Mouse (Mus musculus) neural tube, embryonic 13.5 days (tissue): ENCODE results near the gene Aatk. TPM values are rescaled to one million over a fixed set of nuclear protein-coding genes. Genes with fewer than 3 reads are reported as not detected.
A peak's percentile ranks its signal among the peaks of the same experiment; 100 is the strongest.

Experiments
- ATAC-seq: fragments of 200-750 bp; cut with Nextera tagmentation; 2 replicates; pipeline ENCODE4 v1.8.0; 2017; ENCODE audit warnings: low read depth, mild to moderate bottlenecking, moderate TSS enrichment, moderate library complexity
- H3K27ac ChIP-seq: fragments of 300-500 bp; sonication (generic); replicated peaks from 2 replicates; pipeline ENCODE4 v1.5.1; 2015; ENCODE audit warnings: moderate library complexity, mild to moderate bottlenecking, inconsistent platforms
- H3K27me3 ChIP-seq: fragments of 300-500 bp; sonication (generic); 2 replicates; pipeline ENCODE4 v1.6.1; 2015; ENCODE audit warnings: mild to moderate bottlenecking, inconsistent platforms
- H3K36me3 ChIP-seq: fragments of 300-500 bp; sonication (generic); 2 replicates; pipeline ENCODE4 v1.6.1; 2015; ENCODE audit warnings: mild to moderate bottlenecking, inconsistent platforms
- H3K4me1 ChIP-seq: fragments of 300-500 bp; sonication (generic); replicated peaks from 2 replicates; pipeline ENCODE4 v1.6.1; 2015; ENCODE audit warnings: inconsistent platforms
- H3K4me2 ChIP-seq: fragments of 300-500 bp; sonication (generic); 2 replicates; pipeline ENCODE4 v1.6.1; 2015; ENCODE audit warnings: inconsistent platforms, mild to moderate bottlenecking, moderate library complexity
- H3K4me3 ChIP-seq: fragments of 300-500 bp; sonication (generic); 2 replicates; pipeline ENCODE4 v1.5.1; 2015; ENCODE audit warnings: mild to moderate bottlenecking, inconsistent platforms
- H3K9ac ChIP-seq: fragments of 300-500 bp; sonication (generic); 2 replicates; pipeline ENCODE4 v1.6.1; 2015; ENCODE audit warnings: moderate library complexity, mild to moderate bottlenecking, inconsistent platforms
- H3K9me3 ChIP-seq: fragments of 300-500 bp; sonication (generic); 2 replicates; pipeline ENCODE4 v1.6.1; 2016; ENCODE audit warnings: inconsistent platforms
- WGBS: fragments of 180-500 bp; shearing (Covaris S2); methylation state at CpG from one replicate; pipeline ENCODE4 v1.1.7; 2015; 5-methylcytosine and 5-hydroxymethylcytosine counted together
- polyA plus RNA-seq: library from polyadenylated mRNA; unstranded; fragments of >200 nt; fragmentation: Nextera tagmentation; extraction: Ambion mirVana; gene quantifications from 2 replicates; pipeline ENCODE4 v1.2.1, GENCODE M21; 2015

Aatk gene
- polyA plus RNA-seq, 1 experiment from 2014 or later = 34.2 TPM

DNA sequence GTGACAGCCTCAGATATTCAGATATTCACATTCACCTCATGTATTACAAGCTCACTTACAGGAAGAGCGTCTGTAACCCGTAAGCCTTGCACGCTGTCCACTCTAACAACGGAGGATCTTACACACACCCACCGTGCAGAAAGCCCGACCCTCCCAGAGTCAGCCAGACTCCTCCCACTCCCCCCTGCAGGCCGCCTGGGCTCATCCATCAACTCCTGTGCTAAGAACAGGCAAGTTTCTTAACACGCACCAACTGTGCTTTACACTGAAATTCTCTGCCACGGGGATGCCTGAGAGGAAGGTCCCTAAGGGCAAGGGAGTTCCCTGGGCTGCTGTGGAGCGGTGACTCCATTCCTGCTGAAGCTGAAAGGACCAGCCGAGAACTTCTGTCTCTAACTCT, 22.3 kb upstream of the Aatk start:
- no peak overlapping the region for H3K4me3 ChIP-seq
- no peak overlapping the region for H3K27ac ChIP-seq
- peaks cover 8% of the 10 kb centered on the region for H3K4me1 ChIP-seq
- H3K9me3 ChIP-seq = no peaks in the 10 kb centered on the region
- H3K9ac ChIP-seq = no peak overlapping the region
- no peaks in the 10 kb centered on the region for H3K27me3 ChIP-seq
- no peak for ATAC-seq
- no peak overlapping the region for H3K4me2 ChIP-seq
- peaks cover 91% of the 10 kb centered on the region for H3K36me3 ChIP-seq
- WGBS = 18% methylated on average over 11 of the region's 11 CpGs

DNA sequence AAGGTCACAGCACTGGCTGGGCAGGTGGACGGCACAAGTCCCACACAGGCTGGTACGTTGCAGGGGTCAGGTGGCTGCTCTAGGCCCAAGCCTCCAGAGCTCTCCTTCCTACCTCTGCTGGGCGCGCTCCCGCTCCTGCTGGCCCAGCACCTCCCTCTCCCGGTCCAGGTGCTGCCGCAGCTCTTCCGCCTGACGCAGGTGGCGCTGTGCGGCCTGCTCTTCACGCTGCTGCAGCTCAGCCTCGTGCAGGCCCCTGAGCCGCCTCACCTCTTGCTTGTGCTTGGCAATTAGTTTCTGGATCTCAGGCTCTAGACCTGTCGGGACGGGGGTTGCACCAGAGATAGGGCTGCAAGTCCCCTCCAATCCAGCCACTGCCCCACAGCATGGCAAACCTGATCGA, 20.9 kb upstream of the Aatk start:
- no peak for ATAC-seq
- no peak overlapping the region for H3K4me2 ChIP-seq
- no peak overlapping the region for H3K27ac ChIP-seq
- H3K9me3 ChIP-seq = no peaks in the 10 kb centered on the region
- no peaks in the 10 kb centered on the region for H3K27me3 ChIP-seq
- peaks cover 93% of the 10 kb centered on the region for H3K36me3 ChIP-seq
- no peak overlapping the region for H3K9ac ChIP-seq
- H3K4me3 ChIP-seq = no peak overlapping the region
- WGBS = 57% methylated on average over 17 of the region's 17 CpGs
- peaks cover 8% of the 10 kb centered on the region for H3K4me1 ChIP-seq

DNA sequence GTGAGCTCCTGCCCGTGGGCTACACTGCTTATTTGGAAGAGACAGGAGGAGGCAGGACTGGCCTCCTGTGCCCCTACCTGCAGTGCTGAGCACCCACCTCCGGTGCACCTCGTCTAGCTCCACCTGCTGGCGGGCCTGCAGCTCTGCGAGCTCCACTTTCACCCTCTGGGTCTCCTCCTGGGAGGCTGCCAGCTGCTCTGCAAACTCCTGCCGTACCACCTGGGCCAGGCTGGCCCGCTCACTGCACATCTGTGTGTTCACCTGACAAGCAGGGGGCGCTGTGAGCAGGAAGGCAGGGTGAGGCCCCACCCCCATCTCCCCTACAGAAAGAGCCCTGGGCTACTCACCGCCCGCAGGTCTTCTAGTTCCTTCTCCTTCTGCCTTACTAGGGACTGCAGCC, 18.3 kb upstream of the Aatk start:
- Histone ChIP-seq H3K4me2 (no peak overlapping the region), H3K4me1 (peaks cover 8% of the 10 kb centered on the region), H3K9me3 (no peaks in the 10 kb centered on the region), H3K36me3 (peaks cover 69% of the 10 kb centered on the region), H3K27me3 (no peaks in the 10 kb centered on the region), H3K27ac (no peak overlapping the region), H3K4me3 (no peak overlapping the region), H3K9ac (no peak overlapping the region)
- ATAC-seq = no peak; the same call in 1 of the 2 replicates
- WGBS = 33% methylated on average over 10 of the region's 10 CpGs

DNA sequence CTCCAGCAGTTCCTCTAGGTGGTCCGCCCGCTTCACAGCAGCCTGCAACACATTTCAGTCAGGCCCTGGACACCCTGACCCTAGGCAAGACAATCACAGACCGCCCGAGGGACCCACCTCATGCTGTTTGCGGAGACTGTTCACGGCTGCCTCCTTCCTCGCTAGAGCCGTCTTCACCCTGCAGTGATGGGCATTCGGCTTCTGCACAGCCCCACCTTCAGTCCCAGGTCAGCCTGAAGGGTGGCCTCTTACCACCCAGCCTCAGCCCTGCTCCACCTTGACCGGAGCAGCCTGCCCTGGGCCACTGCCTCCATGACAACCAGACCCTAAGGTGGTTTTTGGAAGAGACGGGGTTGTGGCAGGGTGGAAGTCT, 17.7 kb upstream of the Aatk start:
- no peaks in the 10 kb centered on the region for H3K27me3 ChIP-seq
- peaks cover 63% of the 10 kb centered on the region for H3K36me3 ChIP-seq
- H3K4me2 ChIP-seq = no peak overlapping the region
- no peak for ATAC-seq
- no peak overlapping the region for H3K9ac ChIP-seq
- no peaks in the 10 kb centered on the region for H3K9me3 ChIP-seq
- H3K27ac ChIP-seq = no peak overlapping the region
- WGBS = 89% methylated on average over 11 of the region's 11 CpGs
- peaks cover 6% of the 10 kb centered on the region for H3K4me1 ChIP-seq
- H3K4me3 ChIP-seq = no peak overlapping the region

DNA sequence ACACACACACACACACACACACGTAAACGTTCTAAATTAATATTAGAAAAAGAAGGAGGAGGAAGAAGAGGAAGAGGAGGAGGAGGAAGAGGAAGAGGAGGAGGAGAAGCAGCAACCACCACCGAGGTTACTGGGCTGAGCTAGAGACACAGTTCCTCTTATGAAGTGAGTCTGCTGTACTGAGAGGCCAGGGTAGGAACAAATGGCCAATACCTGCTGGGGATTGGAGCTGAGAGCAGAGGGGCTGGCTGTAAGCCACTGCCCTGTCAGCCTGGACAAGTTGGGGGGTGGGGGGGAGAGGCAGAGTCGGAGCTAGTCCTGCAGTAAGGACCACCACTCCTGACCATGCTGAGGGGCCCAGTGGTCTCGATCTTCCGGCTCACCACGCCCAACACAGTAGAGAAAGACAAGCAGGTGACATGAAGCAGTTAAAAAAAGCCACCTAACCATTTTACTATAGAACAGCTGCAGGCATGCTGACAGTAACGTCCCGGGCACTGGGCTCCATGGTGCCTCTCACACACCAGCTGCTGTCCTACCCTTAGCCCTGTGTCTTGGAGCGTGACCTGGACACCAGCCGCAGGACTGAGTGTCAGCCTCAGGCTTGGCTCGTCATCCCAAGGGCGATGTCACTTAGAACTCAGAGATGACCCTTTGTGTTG, 17.2 kb upstream of the Aatk start:
- no peaks in the 10 kb centered on the region for H3K9me3 ChIP-seq
- H3K36me3 ChIP-seq = peaks cover 59% of the 10 kb centered on the region
- H3K4me2 ChIP-seq = no peak overlapping the region
- no peak overlapping the region for H3K4me3 ChIP-seq
- no peak overlapping the region for H3K27ac ChIP-seq
- no peaks in the 10 kb centered on the region for H3K27me3 ChIP-seq
- WGBS = 82% methylated on average over 13 of the region's 13 CpGs
- H3K4me1 ChIP-seq = peaks cover 1% of the 10 kb centered on the region; the same call in 1 of the 2 replicates
- ATAC-seq = no peak
- no peak overlapping the region for H3K9ac ChIP-seq

DNA sequence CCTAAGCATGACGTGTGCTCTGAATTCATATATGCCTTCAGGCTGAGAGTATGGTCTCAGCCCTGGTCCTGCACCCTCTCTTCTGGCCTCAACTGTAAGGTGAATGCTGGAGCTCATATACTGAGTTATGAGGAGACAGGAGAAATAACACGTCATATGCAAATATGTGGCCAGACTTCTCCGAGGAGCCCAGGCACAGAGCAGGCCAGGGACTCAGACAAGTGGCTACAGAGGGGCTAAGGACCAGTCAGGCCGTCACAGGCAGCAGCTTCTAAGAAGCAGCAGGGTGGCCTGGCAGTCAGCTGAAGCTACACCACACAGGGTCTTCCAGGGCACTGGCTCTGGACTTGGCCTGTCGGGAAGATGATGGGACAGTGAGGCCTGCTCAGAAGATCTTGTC, 16.4 kb upstream of the Aatk start:
- Histone ChIP-seq H3K9ac (no peak overlapping the region), H3K4me1 (no peaks in the 10 kb centered on the region), H3K4me2 (no peak overlapping the region), H3K36me3 (peaks cover 54% of the 10 kb centered on the region), H3K27ac (no peak overlapping the region), H3K4me3 (no peak overlapping the region), H3K9me3 (no peaks in the 10 kb centered on the region), H3K27me3 (no peaks in the 10 kb centered on the region)
- ATAC-seq = no peak
- 77% methylated on average over 5 of the region's 5 CpGs for WGBS

DNA sequence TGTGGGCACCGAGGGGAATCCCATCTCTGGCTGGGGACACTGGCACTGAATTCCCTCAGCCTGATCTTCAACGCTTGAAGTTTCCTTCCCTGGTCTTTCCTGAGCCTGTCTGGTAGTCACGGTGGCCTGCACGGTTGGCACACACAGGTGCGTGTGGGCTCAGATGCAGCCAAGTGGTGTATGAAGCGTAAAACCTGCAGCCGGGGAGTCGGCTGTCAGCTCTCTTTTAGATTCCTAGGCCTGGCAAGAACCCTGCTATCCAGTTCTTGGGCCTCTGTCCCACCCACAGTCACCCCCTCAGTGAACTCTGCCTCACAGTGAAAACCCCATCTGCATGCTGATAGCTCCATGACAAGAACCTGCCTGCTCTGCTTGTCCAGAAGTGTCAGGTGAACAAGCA, 13.7 kb upstream of the Aatk start:
- no peaks in the 10 kb centered on the region for H3K4me1 ChIP-seq
- 84% methylated on average over 8 of the region's 8 CpGs for WGBS
- H3K4me3 ChIP-seq = no peak overlapping the region
- no peak overlapping the region for H3K9ac ChIP-seq
- no peak overlapping the region for H3K27ac ChIP-seq
- no peak overlapping the region for H3K4me2 ChIP-seq
- H3K36me3 ChIP-seq = peaks cover 29% of the 10 kb centered on the region
- no peak for ATAC-seq
- no peaks in the 10 kb centered on the region for H3K9me3 ChIP-seq
- no peaks in the 10 kb centered on the region for H3K27me3 ChIP-seq

DNA sequence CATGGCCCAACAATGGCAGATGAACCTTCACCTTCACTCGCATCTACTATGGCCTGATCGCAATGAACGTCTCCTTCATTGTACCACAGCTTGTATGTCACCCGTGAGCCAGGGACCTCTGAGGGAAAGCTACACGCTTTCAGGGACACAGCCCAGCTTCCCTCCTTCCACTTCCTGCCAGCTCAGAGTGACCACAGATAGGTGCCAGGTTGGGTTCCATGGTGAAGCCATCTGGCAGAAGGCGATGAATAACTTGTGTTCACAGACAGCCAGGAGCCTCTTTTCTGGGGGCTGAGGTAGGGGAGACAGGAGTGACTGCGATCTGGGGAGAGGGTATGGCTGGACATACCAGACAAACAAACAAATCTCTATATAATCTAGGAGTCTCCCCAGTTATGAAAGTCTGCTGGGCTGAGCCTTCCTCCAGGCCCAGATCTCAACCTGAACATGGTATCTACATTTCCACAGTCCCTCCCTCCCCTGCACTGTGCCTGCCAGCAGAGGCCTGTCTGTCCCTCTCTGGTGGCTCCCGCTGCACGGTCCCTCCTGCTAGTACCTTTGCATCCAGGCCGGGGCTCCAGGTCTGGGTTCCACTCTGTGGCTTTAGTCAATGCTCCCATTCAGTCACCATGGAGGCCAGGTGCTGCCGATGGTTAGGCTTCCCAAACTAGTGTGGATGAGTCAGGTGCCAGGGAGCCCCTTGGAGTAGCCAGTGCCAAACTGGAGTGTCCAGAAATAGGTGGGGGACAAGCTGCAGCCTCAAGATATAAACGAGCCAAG, 9.2 kb upstream of the Aatk start:
- Histone ChIP-seq H3K36me3 (no peaks in the 10 kb centered on the region), H3K9ac (no peak overlapping the region), H3K4me1 (peaks cover 10% of the 10 kb centered on the region; the same call in 1 of the 2 replicates), H3K4me3 (no peak overlapping the region), H3K27me3 (no peaks in the 10 kb centered on the region), H3K9me3 (no peaks in the 10 kb centered on the region), H3K27ac (no peak overlapping the region), H3K4me2 (no peak overlapping the region)
- WGBS = 87% methylated on average over 12 of the region's 12 CpGs
- no peak for ATAC-seq

DNA sequence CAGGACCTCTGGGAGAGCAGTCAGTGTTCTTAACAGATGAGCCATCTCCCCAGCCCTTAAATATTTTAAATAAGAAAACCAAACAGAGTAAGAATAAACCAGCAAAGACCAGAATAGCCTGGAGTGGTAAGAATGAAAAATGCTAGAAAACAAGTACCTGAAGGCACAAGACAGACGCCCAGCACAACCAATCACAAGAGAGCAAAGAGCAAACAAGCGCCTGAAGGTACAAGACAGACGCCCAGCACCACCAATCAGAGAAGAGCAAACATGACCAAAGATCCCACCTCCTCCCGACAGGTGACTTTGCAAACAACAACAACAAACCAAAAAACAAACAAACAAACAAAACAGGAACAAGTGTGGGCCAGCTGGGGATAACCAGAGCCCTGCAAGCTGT, 6.9 kb upstream of the Aatk start:
- ATAC-seq = no peak
- no peak overlapping the region for H3K4me3 ChIP-seq
- WGBS = 82% methylated on average over 4 of the region's 4 CpGs
- peaks cover 17% of the 10 kb centered on the region for H3K4me1 ChIP-seq
- no peak overlapping the region for H3K27ac ChIP-seq
- H3K9me3 ChIP-seq = no peaks in the 10 kb centered on the region
- no peaks in the 10 kb centered on the region for H3K36me3 ChIP-seq
- peaks cover 10% of the 10 kb centered on the region for H3K27me3 ChIP-seq
- no peak overlapping the region for H3K9ac ChIP-seq
- no peak overlapping the region for H3K4me2 ChIP-seq

DNA sequence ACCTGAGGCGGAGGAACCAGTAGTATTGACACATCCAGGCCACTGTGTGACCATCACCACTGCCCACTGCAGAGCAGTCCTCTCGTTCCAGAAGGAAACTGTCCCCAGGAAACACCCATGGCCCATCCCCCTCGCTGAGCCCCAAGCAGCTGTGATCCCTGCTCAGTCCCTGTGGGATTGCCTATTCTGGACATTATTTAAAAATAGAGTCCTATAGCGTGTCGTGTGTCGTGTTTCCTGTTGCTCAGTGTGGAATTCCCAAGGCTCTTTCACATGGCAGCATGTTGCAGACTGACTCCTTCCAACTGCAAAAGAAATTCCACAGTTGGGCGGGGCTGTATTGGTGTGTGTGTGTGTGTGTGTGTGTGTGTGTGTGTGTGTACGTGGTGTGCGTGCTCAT, 5.3 kb upstream of the Aatk start:
- H3K4me3 ChIP-seq = no peak overlapping the region
- H3K4me1 ChIP-seq = peaks cover 33% of the 10 kb centered on the region
- 71% methylated on average over 9 of the region's 9 CpGs for WGBS
- H3K9me3 ChIP-seq = no peaks in the 10 kb centered on the region
- no peaks in the 10 kb centered on the region for H3K36me3 ChIP-seq
- peaks cover 20% of the 10 kb centered on the region for H3K27me3 ChIP-seq
- H3K9ac ChIP-seq = no peak overlapping the region
- H3K27ac ChIP-seq = no peak overlapping the region
- no peak overlapping the region for H3K4me2 ChIP-seq
- ATAC-seq = no peak

DNA sequence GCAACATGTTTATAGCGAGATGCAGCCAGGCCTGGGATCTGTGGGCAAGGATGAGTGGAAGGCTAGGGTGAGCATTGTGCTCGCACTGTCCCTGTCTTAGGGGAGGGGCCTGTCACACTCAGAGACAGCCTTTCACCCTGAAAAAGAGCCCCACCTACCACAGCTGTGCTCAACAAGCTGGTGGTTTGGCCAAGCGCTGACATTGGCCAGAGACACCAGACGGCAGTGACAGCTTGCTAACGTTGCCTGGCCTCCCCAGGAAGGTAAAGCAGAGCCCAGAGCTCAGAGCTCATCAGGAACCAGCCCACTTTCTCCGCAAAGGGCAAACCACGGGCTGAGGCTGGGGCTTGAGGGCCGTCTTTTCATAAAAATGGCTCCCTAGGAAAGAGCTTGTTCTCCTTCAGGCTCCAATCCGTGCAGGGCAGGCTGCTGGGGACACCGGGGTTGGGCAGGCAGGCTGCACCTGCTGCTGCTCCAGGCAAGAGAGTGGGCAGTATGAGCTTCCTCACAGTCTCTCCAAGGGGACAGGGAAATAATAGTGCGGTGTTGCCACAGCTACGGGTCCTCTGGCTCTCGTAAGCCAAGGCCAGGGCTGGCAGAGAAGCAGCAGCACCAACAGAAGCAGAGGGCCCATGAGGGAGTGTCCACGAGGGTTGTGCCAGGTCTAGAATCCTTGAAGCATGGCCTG, 4.3 kb upstream of the Aatk start:
- Histone ChIP-seq H3K9ac (peak overlapping the region; percentile 31; the same call in 1 of the 2 replicates), H3K27me3 (peaks cover 23% of the 10 kb centered on the region), H3K4me1 (peaks cover 41% of the 10 kb centered on the region), H3K36me3 (no peaks in the 10 kb centered on the region), H3K4me2 (no peak overlapping the region), H3K4me3 (no peak overlapping the region), H3K9me3 (no peaks in the 10 kb centered on the region), H3K27ac (peak overlapping the region; percentile 46; the same call in 1 of the 2 replicates)
- 38% methylated on average over 14 of the region's 14 CpGs for WGBS
- no peak for ATAC-seq

DNA sequence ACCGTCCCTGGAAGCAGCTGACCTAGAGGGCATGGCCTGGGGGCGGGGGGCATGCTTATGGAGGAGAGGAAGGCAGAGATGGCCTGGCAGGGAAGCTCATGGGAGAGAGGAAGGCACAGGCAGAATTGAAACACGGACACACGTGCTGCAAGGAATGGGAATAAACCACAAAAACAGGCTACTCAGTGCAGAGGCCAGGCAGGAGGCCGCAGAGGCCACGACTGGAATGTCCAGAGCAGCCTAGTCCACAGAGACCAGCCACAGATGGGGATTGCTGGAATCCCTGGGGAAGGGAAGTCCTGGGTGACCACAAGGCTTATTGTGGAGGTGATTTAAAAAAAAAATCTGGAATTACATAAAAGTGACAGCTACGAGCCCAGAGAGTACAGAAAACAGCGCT, 2.1 kb upstream of the Aatk start:
- Histone ChIP-seq H3K4me1 (peaks cover 63% of the 10 kb centered on the region), H3K4me2 (no peak overlapping the region; the same call in 1 of the 2 replicates)

More for the DNA sequence above, 2.1 kb upstream of the Aatk start:
- WGBS = 80% methylated on average over 8 of the region's 8 CpGs
- H3K36me3 ChIP-seq = no peaks in the 10 kb centered on the region
- H3K4me3 ChIP-seq = no peak overlapping the region
- no peak overlapping the region for H3K27ac ChIP-seq
- H3K27me3 ChIP-seq = peaks cover 25% of the 10 kb centered on the region
- no peaks in the 10 kb centered on the region for H3K9me3 ChIP-seq
- no peak overlapping the region for H3K9ac ChIP-seq
- no peak for ATAC-seq
